Mouse (Mus musculus) left cerebral cortex, postnatal 36 days (tissue): Measurements from ENCODE around the gene Sgpp2. TPM values are rescaled to one million over a fixed set of nuclear protein-coding genes. Genes with fewer than 3 reads are reported as not detected.

Experiments used
- DNase-seq, 2 experiments: peaks; one replicate each; pipeline ENCODE4 v3.0.0; 2021 to 2022; ENCODE audit warnings: low spot score in 2 of 2, mixed read lengths in 1 of 2
- intact Hi-C: fragments of 180-260 bp; cut with DNase I; formaldehyde crosslinking; loops from one replicate; pipeline ENCODE4 v1.15.1; 2025
- total RNA-seq, 2 experiments: library from RNA; stranded (reverse); gene quantifications; 2 replicates each; pipeline ENCODE4 v1.2.3; 2021

The Sgpp2 gene
- total RNA-seq, 2 experiments from 2014 or later, result 8.8 to 9.7 TPM

DNA sequence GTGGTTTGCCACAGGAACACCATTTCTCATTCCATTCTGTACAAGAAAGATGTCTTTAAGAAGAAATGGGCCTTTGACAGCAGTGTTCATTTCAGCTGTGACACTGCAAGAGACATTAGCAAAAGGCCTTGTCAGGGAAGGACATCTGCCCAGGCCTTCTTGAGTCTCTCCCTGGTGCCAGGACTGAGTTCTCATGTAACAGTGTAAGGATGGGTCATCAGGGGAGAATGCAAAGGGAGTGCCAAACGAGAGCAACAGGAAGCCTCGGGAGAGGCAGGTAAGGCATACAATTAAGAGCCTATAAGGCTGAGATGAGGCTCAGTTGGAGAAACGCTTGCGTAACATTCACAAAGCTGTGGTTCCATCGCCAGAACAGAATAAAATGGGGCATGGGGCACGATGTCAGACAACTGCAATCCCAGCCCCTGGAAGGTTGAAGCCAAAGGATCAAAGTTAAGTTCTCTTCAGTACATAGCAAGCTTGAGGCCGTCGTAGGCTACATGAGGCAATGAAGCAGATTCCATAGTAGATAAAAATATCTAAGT, 85.1 kb downstream of the Sgpp2 start:
- intact Hi-C loops, result no loop called here
- DNase-seq, result no peak

DNA sequence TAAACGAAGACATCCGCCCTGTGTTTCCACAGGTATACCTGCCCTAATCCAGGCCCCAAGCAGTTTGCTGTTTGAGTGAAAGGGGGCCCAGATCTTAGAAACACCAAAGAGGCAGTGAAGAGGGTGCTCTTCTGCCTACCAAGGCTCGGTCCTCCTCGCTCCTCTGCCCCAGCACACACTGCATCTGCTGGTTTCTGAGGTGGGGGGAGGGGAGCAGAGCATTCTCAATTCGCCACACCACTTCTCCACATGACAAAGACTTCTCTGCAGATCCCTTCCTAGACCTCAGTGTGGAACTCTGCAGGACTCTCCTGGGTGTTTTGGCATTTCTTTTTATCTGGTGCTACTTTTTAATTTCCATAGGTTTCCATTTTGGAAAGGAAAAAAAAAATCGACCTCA, 85.6 kb downstream of the Sgpp2 start:
- no peak for DNase-seq
- intact Hi-C loops, result no loop called here

GRCm38 (mm10) chr1:78396320-78396913, 86.3 kb downstream of the Sgpp2 start:
- intact Hi-C loops, result no loop called here
- DNase-seq, result no peak

DNA sequence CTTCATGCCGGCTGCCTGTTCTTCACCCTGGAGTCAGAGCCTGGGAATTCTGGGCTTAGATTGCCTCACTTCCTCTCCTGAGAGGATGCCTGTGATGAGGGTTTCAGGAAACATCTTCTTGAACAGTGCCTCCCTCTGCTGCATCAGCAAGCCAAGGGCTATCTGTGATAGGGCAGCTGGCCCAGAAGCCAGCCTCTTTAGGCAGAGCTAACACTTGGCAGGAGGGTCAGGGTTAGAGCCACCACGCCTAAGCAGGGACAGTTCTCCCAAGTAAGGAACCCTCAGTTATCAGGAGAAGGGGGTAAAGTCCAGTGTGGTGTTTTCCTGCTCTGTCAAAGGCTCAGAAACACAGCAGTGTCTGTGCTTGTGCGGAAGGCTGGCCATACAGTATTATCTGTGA, 89.6 kb downstream of the Sgpp2 start:
- intact Hi-C loops, result no loop called here
- DNase-seq, result no peak

GRCm38 (mm10) chr1:78401413-78401812, 91.3 kb downstream of the Sgpp2 start:
- DNase-seq, result no peak
- intact Hi-C loops, result no loop called here

GRCm38 (mm10) chr1:78409396-78409795, 99.3 kb downstream of the Sgpp2 start:
- DNase-seq, result no peak
- intact Hi-C loops, result no loop called here

GRCm38 (mm10) chr1:78412668-78413067, 102.5 kb downstream of the Sgpp2 start:
- intact Hi-C loops, result loop anchor here (10.0 kb wide), 1 partner anchor 468 kb away; no protein-coding TSS in a partner anchor
- DNase-seq, result no peak

DNA sequence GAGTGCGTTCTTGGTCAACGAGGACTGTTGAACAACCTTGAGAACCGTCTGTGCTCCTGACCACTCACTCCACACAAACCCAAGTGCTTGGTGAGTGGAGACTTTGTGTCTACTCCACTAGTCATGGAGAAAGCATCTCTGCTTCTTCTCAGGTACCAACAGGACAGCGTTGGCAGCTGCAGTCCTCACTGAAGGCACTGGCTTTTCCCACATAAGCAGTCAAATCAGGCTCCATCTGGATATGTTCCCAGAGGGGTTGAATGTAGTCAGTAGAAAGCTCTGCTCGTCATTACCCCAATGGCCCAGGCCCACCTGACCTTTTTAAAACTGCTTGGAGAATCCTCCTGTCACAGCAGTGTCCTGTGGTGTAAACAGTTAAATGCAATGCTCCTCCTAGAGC, 104.3 kb downstream of the Sgpp2 start:
- no peak for DNase-seq
- intact Hi-C loops, result loop anchor here (10.0 kb wide), 1 partner anchor 470 kb away; no protein-coding TSS in a partner anchor

DNA sequence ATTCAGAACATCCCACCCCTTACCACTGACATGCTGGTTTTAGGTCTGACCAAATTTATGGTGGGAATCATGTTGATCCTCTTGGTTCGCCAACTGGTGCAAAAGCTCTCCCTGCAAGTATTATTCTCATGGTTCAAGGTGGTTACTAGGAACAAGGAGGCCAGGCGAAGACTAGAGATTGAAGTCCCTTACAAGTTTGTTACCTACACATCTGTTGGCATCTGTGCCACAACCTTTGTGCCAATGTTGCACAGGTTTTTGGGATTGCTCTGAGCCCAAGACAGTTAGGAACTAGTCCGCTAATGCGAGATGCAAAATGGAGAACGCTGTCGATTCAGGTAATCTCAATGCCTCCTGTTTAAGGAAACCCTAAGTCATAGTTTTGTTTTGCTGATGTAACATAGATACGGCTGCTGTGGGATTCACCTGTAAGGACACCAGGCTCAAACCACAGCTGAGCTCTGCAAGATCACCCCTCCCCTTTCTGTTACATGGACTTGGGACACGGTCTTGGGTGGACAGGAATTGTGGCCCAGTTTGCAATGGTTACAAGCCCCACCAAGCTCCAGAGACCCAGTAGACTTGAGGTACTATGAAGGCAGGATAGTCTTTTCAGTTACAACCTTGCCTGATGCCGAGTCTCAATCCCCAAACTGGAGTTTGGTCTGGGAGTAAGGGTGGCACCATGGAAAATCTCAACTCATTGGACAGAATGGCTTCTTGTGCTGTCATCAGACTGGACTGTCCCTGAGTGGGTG, 107.2 kb downstream of the Sgpp2 start:
- intact Hi-C loops, result loop anchor here (10.0 kb wide), 1 partner anchor 473 kb away; no protein-coding TSS in a partner anchor

DNA sequence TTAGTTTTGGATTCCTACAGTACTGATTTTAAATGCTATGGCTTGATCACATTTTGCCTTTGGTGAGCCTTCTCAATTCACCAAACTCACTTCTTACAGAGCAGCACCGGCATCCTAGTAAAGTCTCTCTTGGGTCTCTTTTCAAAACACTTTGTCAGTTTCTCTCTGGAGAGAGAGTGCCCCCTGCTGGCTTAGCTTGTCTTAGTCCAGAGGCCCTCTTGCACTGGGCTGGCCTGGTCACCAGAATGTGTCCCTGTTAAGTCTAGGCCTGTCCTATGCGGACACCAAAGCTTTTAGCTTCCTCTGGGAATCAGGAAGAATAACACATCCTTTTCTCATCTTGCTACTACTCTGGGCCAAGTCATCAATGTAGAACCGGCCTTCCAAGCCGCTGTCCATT, 109.4 kb downstream of the Sgpp2 start:
- intact Hi-C loops, result loop anchor here (10.0 kb wide), 1 partner anchor 475 kb away; no protein-coding TSS in a partner anchor
- peak; percentile 49 to 72 for DNase-seq

More for the DNA sequence above, 107.2 kb downstream of the Sgpp2 start:
- no peak for DNase-seq

DNA sequence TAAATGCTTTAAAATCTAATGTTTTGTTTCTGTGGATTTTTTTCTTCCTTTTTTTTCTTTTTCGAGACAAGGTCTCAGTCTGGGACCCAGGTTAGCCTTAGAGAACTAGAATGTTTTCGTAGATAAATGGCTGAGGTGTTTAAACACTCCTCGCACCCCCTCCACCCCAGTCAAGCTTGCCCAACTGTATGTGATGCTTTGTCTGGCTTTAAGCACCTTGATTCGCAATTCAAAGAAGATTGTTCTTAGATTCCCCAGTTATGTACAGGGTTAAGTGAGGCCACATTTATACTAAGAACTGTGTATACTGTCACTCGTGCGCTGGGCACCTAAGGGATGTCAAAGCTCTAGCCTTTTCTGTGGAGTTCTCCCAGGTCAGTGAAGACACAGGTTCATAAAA, 110.1 kb downstream of the Sgpp2 start:
- intact Hi-C loops, result loop anchor here (2.0 to 5.0 kb wide), 2 partner anchors 203 to 441 kb away; no protein-coding TSS in a partner anchor
- DNase-seq, result no peak

DNA sequence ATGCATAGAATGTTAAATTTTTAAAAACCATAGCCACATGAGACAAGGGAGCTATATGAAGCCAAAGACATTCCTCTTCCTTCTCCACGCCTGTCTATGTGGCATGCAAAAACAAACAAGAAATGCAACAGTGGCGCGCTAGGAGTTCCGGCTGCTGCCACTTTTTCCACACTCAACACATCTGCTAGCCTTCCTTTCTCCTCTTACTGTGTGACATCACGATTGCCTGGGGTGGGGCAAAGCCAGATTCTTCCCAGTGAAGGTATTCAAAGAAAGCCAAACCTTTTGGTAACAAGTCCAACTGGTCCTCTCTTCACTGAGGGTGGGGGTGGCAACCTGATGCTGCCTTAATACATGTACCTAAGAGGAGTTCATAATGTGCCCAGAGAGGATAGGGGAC, 111.6 kb downstream of the Sgpp2 start:
- DNase-seq, result no peak
- intact Hi-C loops, result loop anchor here (2.0 to 5.0 kb wide), 2 partner anchors 204 to 443 kb away; no protein-coding TSS in a partner anchor

- intact Hi-C loops, result loop anchor here (5.0 kb wide), 1 partner anchor 205 kb away; no protein-coding TSS in a partner anchor
- DNase-seq, result no peak
These were observed 112.4 kb downstream of the Sgpp2 start for GRCm38 (mm10) chr1:78422576-78422975.

- DNase-seq, result no peak
- intact Hi-C loops, result loop anchor here (5.0 kb wide), 1 partner anchor 208 kb away; no protein-coding TSS in a partner anchor
These were observed 114.7 kb downstream of the Sgpp2 start for GRCm38 (mm10) chr1:78424848-78425247.

DNA sequence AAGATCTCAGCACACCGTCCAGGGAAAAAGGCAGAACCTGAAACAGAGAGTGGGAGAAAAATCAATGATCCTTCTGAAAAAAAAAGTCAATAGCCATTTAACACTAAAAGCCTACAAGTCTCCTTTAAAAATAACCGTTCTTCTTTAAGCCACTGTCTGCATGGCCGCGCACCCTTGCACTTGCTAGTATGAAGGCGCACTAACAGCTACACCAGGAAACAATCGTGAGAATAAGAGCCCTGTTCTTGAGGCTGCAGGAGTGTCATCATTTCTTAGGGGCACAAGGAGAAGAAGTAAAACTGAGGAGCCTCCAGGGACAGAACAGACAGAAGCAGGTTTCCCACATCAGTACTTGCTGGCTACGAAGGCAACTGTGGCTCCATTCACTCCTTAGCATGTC, 115.2 kb downstream of the Sgpp2 start:
- DNase-seq, result no peak
- intact Hi-C loops, result no loop called here

DNA sequence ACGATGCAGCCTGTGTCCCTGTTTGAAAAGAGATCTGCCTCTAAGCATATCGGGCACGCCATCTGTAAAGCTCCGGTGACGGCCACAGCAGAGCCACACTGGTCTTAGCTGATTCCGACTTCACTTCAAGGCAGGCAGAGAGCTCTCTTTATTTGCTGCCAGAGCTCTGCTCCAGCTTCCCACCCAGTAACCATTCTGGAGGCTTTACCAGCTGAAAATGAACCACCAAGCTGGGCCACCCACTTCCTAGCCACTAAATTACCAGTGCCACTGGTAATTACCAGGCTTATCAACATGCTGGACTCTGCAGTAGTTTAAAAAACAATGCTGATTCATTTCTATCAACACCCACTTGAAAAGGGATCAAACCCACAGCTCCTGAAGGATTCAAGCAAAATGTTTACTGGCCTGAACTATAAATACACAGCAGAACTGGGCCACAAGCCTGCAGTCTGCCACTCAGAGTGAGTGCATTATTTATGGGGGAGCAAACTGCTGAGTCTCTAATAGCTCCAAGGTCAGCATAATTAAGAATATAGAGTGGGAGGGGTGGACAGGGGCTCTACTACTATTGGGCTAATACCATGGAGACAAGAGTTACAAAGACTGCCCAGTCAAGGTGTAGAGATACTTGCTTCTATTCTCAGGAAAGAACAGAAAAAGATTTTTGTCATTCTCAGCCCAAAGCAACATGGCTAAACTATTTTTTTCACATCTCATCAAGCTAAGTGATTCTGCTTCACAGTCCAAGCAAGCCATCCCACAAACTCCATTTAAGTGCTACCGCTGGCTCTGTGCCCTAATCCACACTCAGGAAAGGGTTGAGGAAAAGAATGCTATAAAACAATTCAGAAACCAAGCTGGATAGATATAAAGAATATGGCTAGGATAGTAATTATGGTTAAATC, 115.9 kb downstream of the Sgpp2 start:
- DNase-seq, result peak; percentile 37 to 52
- intact Hi-C loops, result no loop called here

- DNase-seq, result no peak
- intact Hi-C loops, result no loop called here
These were observed 116.7 kb downstream of the Sgpp2 start for GRCm38 (mm10) chr1:78426841-78427240.

GRCm38 (mm10) chr1:78428851-78429250, 118.7 kb downstream of the Sgpp2 start:
- intact Hi-C loops, result no loop called here
- DNase-seq, result no peak

- intact Hi-C loops, result no loop called here
- no peak for DNase-seq
These were observed 123.3 kb downstream of the Sgpp2 start for GRCm38 (mm10) chr1:78433472-78433871.

DNA sequence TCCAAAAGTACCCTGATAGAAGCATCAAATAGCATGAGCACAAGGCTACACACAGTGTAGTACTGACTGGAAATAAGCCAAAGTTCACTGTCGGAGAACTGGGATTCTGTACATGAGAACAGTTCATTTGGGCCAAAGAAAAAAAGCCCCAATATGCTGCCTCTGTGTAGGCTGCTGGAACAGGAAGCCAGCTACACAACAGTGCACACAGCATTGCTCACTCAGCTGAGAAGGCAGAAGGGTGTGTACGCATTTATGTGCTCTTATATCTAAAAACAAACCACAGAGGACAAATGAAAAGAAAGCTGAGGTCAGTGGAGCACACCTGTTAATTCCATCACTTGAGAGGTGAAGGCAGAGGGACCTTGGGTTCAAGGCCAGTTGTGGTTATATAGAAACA, 125.8 kb downstream of the Sgpp2 start:
- intact Hi-C loops, result no loop called here
- DNase-seq, result no peak
